Mouse (Mus musculus): Measurements from ENCODE around the gene Cox4i2.

Gene Cox4i2

GRCm38 (mm10) chr2:152800762-152801113, 46.8 kb downstream of the Cox4i2 start:
- no peak for DNase-seq (ENCODE audit: low spot score)

- DNase-seq (ENCODE audit: low spot score), result no peak
Observed at GRCm38 (mm10) chr2:152802303-152802702, 48.3 kb downstream of the Cox4i2 start.

GRCm38 (mm10) chr2:152803081-152803480, 49.1 kb downstream of the Cox4i2 start:
- DNase-seq (ENCODE audit: low spot score), result no peak

GRCm38 (mm10) chr2:152804408-152805110, 50.6 kb downstream of the Cox4i2 start:
- no peak for DNase-seq (ENCODE audit: low spot score)

DNA sequence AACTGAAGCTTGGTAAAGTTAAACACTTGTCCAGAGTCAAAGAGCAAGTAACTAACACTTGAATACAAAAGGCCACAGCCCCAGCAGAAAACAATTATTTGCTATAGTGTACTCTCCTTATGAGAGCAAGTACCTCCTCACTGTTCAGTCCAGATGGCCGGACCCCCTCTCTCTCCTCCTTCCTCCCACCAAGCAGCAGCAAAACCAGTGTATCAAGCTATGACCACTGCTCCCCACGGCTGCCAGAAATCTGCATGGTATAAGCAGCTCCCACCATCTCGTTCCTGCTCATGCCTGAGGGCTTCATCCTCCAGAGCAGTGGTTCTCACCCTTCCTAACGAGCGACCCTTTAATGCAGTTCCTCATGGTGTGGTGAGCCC, 51.1 kb downstream of the Cox4i2 start:
- DNase-seq (ENCODE audit: low spot score), result no peak

GRCm38 (mm10) chr2:152806037-152806436, 52.1 kb downstream of the Cox4i2 start:
- DNase-seq (ENCODE audit: low spot score), result no peak

- DNase-seq (ENCODE audit: low spot score), result no peak
Observed at GRCm38 (mm10) chr2:152808178-152808577, 54.2 kb downstream of the Cox4i2 start.

- no peak for DNase-seq (ENCODE audit: low spot score)
Observed at GRCm38 (mm10) chr2:152810158-152810941, 56.4 kb downstream of the Cox4i2 start.

DNA sequence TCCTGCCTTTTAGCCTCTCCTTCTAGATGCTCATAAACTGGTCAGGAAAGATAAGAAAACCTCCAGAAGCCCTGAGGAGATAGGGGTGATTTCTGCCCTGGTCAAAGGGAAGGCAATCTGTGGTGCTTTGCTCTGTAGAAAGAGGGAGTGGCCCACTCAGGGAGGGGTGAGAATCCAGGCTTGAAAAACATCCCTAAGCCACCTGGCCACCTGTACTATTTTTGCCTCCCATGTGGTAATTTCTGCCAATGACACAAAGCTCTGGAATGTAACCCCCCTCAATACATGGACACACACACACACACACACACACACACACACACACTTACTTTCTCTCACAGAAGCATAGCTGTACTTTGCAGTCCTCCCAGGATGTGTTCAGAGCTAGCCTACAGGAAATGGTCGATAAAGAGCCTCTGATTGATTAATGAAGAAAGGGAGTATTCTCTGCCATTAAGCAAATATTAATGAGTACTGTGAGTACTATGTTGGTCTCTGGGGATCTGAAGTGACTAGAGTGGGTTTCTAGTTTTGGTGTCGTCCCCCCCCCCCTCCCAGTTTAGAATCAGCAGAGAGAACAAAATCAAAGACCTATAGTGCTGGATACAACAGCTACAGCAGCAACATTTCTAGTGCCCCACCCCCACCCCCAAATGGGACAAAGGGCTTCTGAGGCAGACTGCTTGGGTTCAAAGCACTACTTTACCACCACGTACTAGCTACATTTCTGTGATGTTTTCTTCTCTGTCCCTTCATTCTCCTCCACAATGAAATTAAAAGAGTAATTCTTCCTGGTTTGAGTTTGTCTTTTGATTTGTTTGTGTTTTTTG, 57.6 kb downstream of the Cox4i2 start:
- no peak for DNase-seq (ENCODE audit: low spot score)

GRCm38 (mm10) chr2:152813232-152813631, 59.3 kb downstream of the Cox4i2 start:
- DNase-seq (ENCODE audit: low spot score), result no peak

- DNase-seq (ENCODE audit: low spot score), result no peak
Observed at GRCm38 (mm10) chr2:152814213-152814874, 60.4 kb downstream of the Cox4i2 start.
